Mouse (Mus musculus) spleen, postnatal 10 days (tissue): Measurements from ENCODE around the gene Zfp592.

Experiments
- DNase-seq, 2 experiments: peaks; one replicate each; pipeline ENCODE4 v3.0.0; 2021 to 2022; ENCODE audit warnings: low spot score in 2 of 2

The Zfp592 gene

DNA sequence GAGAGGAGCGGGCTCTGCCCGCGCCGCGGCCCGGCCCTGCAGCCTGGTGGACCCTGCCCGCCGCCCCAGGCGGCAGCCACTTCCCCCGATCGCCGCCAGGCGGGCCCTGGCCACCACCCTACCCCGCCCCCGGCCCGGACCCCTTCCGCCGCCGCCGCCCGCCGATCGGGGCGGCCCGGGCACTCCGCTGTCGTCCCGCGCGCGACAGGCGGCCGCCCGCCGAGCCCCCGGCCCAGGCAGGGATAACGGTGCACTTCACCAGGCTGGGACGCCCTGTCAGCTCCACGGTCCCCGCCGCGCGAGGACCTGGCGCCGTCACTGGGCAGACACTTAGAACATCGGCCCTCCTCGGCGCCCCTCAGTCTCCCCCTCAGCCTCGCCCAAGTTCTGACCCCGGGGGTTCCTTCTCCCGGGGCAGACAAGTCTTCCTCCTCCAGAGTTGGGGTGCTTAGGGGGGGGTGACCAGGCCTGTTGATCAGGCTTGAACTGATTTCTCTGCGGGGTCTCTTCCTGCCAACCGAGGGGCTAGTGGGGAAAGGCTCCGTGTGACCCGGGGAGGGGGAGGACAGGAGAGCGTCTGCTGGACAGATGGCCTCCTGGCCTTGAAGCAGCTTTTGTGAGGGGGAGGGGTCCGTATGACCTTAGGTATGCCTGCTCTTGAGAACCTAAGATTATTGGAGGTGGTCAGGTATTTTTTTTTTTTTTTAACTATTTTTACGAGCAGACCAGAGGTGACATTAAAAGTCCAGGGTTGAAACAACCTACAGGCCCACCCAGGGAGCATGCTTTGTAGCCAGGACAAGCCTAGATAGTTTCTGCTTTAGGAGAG is 567 bp downstream of the Zfp592 start:
- DNase-seq = peak in 1 of 2 experiments; percentile 77

DNA sequence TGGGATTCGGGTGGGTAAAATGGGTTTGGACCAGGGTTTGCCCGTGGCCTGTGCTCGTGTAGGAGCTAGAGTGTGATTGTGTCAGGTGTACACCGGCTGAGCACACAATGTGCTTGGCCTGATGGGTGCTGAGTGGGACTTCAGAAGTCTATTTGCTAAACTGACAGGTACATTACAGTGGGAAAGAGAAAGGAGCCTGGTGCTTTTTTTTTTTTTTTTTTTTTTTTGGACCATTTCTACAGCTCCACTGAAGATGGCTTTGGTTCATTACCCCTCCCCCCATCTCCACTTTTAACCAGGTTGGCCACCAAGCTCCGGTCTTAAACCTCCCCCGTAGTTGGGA is 1.2 kb downstream of the Zfp592 start:
- DNase-seq = peak; percentile 32 to 48

DNA sequence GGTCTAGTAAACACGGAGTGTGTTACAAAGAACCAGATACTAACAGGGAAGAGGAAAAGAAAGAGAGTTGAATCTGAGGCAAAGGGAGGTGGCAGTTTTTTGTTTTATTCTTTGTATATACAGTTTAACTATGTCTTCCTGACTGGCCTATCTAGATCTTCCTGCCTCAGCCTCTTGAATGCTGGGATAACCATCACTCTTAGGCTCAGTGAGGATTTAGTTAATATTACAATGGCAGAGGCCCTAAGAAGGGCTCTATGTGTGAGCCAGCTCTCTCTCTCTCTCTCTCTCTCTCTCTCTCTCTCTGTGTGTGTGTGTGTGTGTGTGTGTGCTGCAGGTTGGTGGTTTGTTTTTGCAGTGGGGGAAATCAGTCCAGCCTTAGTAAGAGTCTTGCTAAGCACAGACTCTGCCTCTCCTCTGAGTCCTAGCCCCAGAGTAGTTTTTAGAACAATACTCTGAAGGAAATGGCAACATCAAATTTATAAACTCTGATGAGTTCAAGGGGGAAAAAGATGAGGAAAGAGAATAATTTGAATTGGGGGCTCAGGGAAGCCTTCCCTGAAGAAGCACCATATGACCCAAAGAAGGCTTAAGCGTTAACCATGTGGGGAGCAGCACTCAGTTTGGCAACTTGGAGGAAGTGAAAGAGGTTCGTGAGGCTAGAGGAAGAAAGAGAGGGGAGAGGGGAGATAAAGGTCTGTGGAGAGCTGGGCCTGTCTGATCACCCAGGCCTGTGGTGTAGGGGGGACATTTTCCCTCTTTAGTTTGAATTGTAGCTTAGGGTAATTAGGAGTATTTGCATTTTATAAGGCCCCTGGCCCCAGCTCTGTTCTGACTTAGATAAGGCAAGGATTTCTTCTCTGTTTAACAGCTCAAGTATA is 2.0 kb downstream of the Zfp592 start:
- DNase-seq = peak in 1 of 2 experiments; percentile 35

DNA sequence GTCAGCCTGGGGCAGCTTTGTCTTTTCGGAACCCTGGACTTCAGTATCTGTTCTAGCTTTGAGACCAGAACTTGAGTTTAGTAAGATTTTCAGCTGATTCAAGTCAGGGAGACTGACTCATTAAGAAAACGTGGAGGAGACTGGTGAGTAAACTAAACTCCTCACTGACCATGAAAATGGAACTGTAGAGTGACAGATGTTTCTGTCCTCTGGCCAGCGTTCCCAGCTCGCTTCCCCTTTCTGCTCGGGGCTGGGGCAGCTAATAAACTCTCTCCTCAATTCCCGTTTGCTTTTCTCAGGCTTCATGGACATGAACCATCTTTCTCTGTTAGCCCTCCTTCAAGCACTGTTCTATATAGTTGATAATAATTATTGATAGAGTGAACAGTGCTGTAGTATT is 4.3 kb downstream of the Zfp592 start:
- DNase-seq = peak in 1 of 2 experiments; percentile 39

DNA sequence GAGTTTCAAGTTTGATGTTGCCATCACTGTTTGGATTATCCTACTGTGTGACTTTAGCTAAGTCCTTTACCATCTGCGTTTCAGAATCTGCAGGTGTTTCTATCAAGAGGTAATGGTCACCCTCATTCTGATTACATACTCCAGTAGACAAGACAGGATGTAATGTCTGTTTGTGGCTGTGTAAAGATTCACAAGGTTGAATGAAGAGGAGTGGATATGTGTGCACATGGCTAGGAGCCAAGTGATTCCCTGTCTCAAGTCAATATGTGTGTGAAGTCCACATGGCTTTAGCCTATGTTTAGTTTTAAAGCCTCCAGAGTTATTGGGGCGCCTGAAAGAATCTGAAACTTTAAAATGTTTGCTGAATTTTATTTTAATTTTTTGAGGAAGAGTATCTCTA is 6.1 kb downstream of the Zfp592 start:
- DNase-seq = no peak

DNA sequence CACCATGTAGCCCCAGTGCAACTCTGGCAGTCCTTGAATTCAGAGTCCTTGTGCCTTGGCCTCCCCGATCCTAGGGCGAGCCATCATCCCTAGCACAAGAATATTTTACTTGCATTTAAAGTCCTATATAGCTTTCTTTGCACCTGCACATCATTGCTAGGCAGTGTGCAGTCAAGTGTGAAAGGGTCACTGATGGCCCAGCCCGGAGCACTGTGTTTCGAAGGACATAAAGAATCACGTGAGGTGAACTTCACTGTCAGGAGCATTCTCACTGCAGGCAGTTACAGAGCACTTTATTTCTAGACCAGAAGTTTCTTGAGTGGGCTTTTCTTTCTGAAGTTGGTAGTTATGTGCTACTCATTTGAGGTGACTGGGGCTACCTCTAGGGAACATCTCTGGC is 8.4 kb downstream of the Zfp592 start:
- no peak for DNase-seq

DNA sequence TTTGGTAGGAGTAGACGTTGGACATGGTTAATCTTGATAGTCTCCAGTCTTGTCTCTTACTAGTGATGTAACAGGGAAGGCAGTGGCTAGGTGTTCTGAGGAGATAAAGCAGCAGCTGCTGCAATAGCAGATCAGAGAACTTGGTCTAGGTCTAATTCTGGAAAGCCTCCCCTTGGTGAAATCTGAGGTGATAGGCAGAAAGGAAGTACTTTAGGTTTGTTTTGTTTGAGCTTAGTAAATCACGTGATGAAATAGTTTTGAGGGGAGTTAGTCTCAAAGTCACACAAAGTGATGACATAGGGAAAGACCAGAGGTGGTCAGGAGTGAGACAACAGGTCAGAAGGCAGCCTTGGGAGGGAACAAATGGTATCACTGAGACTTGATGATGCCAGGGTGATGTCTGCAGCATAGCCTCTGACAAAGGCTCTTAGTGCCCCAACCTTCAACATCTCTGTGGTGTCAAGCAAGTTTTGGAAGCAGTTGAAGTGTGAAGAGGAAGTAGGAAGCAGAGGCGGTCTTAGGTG is 11.1 kb downstream of the Zfp592 start:
- no peak for DNase-seq

DNA sequence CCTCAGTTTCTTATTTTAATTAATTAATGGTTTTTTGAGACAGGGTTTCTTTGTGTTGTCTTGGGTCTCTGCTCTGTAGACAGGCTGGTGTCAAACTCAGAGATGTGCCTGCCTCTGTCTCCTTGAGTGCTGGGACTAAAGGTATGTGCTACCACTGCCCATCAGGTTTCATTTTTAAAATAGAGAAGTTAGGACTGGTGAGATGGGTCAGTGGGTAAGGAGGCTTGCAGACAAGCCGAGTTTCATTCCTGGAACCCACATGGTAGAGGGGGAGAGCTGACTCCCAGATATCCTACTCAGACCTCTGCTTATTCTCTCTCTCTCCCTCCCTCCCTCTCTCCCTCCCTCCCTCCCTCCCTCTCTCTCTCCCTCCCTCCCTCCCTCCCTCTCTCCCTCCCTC is 12.5 kb downstream of the Zfp592 start:
- no peak for DNase-seq

DNA sequence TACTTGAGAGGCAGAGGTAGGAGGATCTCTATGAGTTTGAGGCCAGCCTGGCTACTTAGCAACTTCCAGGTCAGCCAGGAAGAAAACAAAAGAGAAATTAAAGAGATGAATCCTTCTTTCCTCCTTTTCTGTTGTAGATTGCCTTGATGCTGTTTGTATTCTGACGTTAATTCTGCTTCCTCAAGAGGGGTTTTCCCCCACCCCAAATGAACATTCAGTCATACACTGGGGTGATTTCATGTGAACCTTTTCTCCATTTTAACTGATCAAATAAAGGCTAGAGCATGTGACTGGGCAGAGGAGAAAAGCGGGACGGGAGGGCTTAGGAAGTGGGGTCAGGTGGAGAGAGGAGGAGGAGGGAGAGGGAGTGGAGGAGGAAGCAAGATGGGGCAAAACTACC is 14.8 kb downstream of the Zfp592 start:
- DNase-seq = no peak

DNA sequence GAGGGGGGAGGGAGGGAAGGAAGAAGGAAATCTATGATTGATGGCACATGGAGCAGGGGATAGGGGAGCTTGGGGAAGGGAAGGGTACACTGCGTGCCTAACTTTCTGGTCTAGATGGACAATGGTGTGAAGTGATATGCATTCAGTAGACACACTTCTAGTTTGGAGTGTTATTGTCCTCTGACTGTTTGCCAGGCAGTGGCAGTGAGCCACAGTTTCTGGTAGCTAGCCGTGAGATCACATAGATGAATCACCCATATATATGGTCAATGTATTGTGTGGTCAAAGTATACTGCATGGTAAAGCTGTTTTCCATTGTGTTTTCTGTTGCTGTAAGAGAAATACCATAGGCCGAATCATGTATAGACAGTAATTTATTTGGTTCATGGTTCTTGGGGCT is 18.1 kb downstream of the Zfp592 start:
- DNase-seq = no peak

DNA sequence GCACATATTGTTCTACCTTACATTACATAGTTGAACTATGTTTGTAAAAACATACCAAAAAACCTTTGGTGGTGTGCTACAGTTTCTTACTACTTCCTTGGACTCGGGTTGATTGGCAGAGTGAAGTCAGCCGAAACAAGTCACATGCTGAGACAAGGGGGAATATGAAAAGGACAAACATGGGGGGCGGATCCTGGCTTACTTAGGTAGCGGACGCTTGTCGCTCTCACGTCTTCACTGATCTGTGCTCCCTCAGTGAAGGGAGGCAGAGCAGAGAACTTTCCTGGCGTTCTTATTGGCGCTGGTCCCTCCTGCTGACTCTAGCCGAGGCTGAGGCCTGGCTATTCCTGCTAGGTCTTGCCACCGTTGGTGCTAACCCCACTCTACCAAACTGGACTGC is 26.8 kb downstream of the Zfp592 start:
- no peak for DNase-seq

DNA sequence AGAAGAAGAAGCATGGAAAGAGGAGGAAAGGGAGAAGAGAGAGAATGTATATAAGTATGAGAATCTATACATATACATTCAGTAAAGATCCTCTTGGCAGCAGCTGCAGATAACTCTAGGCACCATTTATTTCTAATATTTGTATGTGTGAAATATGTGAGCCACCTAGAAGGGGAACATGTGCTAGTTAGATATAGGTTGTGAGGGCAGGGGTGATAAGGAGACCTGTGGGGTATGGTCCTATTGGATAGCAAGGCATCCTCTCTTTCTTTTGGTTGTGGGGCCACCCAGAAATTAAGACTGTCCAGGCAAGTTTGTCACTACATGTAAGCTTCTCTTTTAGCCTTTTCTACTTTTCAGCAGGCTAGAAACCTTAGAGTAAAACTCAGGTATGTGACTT is 29.2 kb downstream of the Zfp592 start:
- DNase-seq = no peak

DNA sequence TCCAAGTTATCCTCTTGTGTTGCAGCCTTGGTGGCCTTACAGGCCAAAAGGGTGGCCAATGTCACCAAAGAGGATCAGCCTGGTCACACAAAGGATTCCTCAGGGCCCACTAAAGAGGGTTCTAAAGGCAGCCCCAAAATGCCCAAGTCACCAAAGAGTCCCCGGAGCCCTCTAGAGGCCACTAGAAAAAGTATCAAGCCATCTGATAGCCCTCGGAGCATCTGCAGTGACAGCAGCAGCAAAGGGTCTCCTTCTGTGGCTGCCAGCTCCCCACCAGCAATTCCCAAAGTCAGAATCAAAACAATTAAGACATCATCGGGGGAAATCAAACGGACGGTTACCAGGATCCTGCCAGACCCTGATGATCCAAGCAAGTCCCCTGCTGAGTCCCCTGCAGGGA is 30.6 kb downstream of the Zfp592 start:
- peak in 1 of 2 experiments; percentile 26 for DNase-seq

DNA sequence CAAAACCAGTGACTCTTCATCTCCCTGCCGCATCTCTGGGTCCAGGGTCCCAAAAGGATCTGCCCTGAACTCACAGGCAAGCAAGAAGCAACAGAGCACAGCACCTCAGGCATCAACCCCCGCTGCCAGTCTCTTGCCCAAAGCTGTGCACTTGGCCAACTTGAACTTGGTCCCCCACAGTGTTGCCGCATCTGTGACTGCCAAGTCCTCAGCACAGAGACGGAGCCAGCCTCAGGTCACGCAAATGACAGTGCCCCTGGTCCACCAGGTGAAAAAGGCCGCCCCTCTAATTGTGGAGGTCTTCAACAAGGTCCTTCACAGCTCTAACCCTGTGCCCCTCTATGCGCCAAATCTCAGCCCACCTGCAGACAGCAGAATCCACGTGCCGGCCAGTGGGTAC is 31.2 kb downstream of the Zfp592 start:
- DNase-seq = no peak

DNA sequence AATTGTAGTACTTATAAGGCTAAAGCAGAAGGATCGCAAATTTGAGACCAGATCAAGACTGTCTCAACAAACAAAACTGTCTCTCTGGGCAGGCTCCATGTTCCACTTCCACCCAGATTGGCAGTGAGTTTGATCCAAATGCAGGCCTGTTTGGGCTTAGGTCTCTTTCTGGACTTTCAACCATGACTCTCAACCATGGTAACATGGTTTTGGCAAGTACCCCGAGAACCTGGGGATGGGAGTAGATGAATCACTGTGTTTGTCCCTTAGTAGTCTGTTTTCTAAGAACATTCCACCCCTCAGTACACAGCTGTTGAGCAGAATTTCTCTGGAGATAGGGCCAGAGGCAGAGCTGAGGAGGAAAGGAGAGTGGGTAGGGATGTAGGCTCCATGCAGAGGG is 32.3 kb downstream of the Zfp592 start:
- DNase-seq = no peak

DNA sequence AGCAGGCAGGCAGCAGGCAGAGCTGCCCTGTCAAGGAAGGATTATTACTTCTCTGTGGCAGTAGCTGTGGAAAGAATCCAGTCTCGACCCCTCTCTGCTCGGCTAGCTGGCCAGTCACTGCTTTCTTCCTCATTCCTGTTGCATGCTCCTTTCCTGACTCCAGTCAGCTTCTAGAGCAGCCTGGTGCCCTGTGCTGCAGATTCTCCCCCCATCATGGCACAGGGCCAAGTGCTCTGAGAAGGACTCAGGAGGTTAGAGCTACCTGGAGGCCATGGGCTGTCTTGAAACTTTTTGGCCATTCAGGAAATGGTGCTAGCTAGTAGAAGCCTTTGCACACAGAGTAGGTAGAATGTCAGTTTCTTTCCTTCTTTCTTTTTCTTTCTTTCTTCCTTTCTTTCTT is 46.2 kb downstream of the Zfp592 start:
- DNase-seq = no peak

DNA sequence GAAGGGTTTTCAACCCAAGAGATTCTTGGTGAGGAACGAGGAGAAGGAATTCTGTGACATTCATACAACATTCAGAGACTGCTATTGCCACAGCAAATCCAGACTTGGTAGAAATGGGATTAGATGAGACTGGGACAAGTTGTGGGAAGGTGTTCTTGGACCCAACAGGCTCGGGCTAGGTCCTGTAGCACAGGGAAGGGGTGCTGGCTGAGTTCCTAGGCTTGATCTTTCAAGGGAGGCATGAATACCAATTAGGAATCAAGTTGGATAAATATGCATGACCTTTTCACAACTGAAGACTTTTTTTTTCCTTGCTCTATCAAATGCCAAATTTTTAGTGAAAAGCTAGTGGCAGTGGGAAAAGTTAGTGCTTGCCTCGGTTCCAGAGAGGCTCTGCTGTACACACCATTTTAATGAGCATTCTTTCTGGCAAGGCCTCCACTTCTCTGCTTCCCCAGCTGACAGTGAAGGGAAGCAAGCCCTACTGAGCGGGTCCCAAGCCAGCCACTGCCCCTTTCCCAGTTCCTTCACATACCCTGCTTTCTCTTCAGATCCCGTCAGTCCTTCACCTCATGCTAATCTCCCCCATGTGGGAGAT is 49.6 kb downstream of the Zfp592 start:
- no peak for DNase-seq

DNA sequence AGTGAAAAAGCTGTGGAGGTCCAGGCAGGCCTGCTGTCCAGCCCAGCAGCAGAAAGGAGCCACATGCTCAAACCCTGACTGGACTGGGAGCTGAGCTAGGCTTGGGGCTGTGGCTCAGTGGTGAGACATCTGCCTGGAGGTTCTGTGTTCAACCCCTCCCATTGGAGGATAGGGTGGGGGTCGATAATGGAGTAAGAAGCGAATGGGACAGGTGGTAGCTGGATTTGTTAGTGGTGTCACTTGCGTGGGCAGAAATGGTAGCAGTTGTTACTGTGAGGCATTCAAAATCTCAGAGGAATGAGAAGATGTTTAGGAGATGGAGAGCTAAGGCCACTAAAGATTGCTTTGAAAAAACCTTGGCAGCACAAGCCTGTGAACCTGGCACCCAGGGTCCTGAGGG is 54.4 kb downstream of the Zfp592 start:
- no peak for DNase-seq

DNA sequence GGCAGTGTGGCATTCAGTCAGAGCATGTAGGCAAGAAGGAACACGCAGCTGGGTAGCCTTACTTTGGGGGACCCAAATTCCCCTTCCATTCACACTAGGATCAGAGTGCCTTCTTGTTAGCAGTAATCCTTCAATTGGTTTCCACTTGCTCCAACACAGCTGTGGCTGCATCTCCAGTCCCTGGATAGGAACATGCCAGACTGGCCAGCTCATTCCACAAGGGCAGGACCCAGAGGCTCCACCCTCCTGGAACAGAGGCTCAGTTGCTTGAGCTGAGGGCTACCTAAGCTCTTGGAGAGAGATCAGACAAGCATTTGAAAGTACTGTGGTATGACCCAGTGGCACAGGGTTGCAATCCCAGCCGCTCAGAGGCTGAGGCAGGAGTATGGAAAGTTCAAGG is 55.0 kb downstream of the Zfp592 start:
- no peak for DNase-seq

DNA sequence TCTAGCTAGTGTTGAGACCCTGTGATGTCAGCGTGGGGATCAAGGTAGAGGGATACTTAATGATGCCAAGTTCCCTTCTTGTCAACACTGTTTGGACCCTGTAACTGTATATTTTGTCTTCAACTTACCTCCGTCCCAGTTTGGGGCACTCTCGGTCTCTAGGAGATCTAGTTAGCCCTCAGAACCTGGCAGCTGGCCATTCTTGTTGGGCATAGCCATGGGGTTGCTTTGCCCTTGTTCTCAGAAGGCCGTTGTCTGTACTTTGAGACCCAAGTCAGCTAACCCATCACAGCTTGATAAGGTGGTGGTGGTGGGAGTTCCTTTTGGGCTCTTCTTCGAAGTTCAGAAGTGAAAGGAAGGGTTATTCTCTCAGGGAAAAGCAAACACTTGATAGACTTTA is 56.5 kb downstream of the Zfp592 start:
- no peak for DNase-seq

DNA sequence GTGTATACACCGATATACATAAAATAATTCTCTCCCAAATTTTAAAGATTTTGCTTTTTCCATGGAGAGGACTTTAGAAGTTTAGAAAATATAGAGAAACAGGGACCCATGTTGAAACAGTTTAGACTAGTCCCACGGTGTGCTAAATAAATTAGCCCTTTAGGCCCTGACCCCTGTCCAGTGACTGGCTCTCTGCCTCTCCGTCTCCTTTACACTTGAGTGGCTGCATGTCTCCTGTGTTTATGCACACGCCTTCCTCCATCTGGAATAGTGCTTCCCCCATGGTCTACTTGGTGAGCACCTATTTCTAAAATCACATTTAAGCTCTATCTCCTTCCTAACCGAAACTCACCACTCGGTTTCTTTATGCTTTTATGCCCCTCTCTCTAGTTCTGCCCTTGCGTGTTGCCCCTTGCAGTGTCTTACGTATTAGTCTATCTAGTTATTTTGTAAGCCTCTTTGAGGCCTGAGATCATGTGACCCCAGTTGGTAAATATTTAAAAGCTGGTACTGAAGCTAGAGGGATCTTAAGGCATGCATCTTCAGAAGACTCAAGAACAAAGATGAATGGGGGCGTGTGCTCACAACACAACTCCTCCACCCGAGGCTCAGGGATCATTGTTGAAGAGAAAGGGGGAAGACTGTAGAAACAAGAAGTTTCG is 62.4 kb downstream of the Zfp592 start:
- DNase-seq = no peak

DNA sequence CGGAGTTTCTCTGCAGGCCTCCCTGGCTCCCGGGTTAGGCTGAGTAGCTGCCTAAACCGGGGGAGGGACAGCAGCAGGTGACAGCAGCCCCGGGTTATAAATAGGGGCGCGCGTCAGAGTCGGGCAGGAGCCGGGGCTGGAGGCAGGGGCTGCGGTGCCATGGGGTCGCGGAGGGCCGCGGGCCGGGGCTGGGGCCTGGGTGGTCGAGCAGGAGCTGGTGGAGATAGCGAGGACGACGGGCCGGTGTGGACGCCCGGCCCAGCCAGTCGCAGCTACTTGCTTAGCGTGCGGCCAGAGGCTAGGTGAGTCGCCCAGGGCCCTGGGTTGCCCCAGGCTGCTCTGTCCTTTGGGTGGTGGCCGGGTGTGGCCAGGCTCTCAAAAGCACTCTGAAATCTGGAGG is 64.0 kb downstream of the Zfp592 start, which contains the start of gene Alpk3:
Gene Alpk3, plus strand, starts transcription at position 130 of the 400 bp plus-strand sequence.
- peak in 1 of 2 experiments; percentile 29 for DNase-seq
